Mouse (Mus musculus): ENCODE measurements around the gene Vti1a. TPM values are rescaled to one million over a fixed set of nuclear protein-coding genes. Genes with fewer than 3 reads are reported as not detected.
A peak's percentile ranks its signal among the peaks of the same experiment; 100 is the strongest.

Vti1a gene
- total and polyA plus RNA-seq, 2 experiments from 2014 or later, result 6.6 to 12.5 TPM

DNA sequence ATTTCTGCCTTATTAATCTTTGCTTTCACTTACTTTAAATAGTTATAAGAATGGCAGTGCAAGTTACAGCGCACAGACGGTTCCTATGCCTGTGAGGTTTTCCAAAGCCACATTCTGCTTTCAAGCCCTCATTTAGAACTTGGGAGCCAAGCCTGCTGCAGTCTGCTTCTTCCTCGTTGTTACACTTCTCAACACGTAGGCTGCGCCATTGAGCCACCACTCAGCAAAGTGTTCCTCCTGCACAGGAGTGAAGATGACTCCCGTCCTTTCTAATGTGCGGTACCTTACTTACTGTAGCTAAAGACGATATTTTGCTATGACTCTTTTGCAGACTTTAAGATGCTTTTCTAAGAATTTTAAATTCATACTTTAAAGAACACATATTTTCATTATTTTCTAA, 98.0 kb downstream of the Vti1a start:
- Histone ChIP-seq H3K4me1 (ENCODE audit: control insufficient read depth, insufficient read depth) (no peaks in the 10 kb centered on the region), H3K4me3 (ENCODE audit: low read depth, low read length) (no peak overlapping the region), H3K9ac (replicated peaks; ENCODE audit: low read depth, low read length) (no peak overlapping the region), H3K9me3 (replicated peaks; ENCODE audit: control insufficient read depth, low read length) (no peaks in the 10 kb centered on the region), H3K36me3 (replicated peaks; ENCODE audit: control insufficient read depth, insufficient read depth, low read length) (no peaks in the 10 kb centered on the region), H3K27ac (ENCODE audit: low read depth) (no peak overlapping the region), H3K27me3 (ENCODE audit: control insufficient read depth, insufficient read depth, low read length) (no peaks in the 10 kb centered on the region), H3K4me2 (ENCODE audit: low read depth, low read length) (no peak overlapping the region)
- peak; percentile 71 for DNase-seq (ENCODE audit: low spot score)
- 35% methylated on average over 8 of the region's 8 CpGs for WGBS
- no peak for TF ChIP-seq EP300 (IDR thresholded peaks at IDR 0.05; ENCODE audit: low read depth)
- peak; percentile 81 for TF ChIP-seq CTCF (IDR thresholded peaks at IDR 0.05; ENCODE audit: low read depth)
- peak; percentile 64; the same call in 1 of the 2 replicates for ATAC-seq (ENCODE audit: insufficient read depth, low read depth)

DNA sequence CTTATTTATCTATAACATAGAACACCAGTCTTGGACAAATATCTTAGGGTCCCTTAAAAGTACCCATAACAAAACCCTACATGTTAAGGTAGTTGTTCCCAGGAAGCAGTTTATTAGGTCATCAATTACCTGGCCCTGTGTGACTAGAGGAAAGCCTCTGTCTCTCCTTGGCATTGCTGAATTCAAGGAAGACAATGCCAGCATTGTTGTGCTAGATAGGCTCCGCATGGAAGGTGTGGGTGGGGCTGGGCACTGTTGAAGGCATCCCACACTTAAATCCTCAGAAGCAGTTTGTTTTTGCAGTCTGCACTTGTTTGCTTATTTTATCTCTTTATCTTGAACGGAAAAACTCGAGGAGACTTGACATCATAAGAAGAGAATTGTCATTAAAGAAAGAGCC, 102.7 kb downstream of the Vti1a start:
- Histone ChIP-seq H3K27me3 (ENCODE audit: control insufficient read depth, insufficient read depth, low read length) (no peaks in the 10 kb centered on the region), H3K9ac (replicated peaks; ENCODE audit: low read depth, low read length) (no peak overlapping the region), H3K9me3 (replicated peaks; ENCODE audit: control insufficient read depth, low read length) (no peaks in the 10 kb centered on the region), H3K36me3 (replicated peaks; ENCODE audit: control insufficient read depth, insufficient read depth, low read length) (no peaks in the 10 kb centered on the region), H3K4me2 (ENCODE audit: low read depth, low read length) (no peak overlapping the region), H3K4me1 (ENCODE audit: control insufficient read depth, insufficient read depth) (no peaks in the 10 kb centered on the region), H3K27ac (ENCODE audit: low read depth) (no peak overlapping the region), H3K4me3 (ENCODE audit: low read depth, low read length) (no peak overlapping the region)
- DNase-seq (ENCODE audit: low spot score) (no peak), ATAC-seq (ENCODE audit: insufficient read depth, low read depth) (no peak)
- WGBS, result 52% methylated on average over 3 of the region's 3 CpGs
- TF ChIP-seq CTCF (IDR thresholded peaks at IDR 0.05; ENCODE audit: low read depth) (no peak), EP300 (IDR thresholded peaks at IDR 0.05; ENCODE audit: low read depth) (no peak)

DNA sequence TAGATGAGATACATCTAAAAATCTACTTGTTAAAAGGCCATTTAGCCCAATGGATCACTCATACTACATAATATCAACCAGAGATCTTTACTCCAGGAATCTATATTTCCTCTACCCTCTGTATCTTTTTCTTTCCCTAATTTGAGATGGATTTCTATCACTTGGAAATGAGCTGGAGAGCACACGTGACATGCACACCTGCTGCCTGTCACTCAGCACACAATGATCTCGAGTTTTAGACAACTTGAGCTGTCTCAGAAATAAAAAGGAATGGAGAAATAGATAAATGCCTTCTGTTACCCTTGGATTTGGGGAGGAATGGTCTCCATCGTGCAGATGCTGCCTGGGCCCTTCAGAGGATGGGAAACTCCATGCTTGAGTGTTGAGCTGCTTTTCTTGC, 103.9 kb downstream of the Vti1a start:
- TF ChIP-seq CTCF (IDR thresholded peaks at IDR 0.05; ENCODE audit: low read depth), result no peak
- no peak for TF ChIP-seq EP300 (IDR thresholded peaks at IDR 0.05; ENCODE audit: low read depth)
- Histone ChIP-seq H3K36me3 (replicated peaks; ENCODE audit: control insufficient read depth, insufficient read depth, low read length) (no peaks in the 10 kb centered on the region), H3K4me3 (ENCODE audit: low read depth, low read length) (no peak overlapping the region), H3K9me3 (replicated peaks; ENCODE audit: control insufficient read depth, low read length) (no peaks in the 10 kb centered on the region), H3K4me2 (ENCODE audit: low read depth, low read length) (no peak overlapping the region), H3K27me3 (ENCODE audit: control insufficient read depth, insufficient read depth, low read length) (no peaks in the 10 kb centered on the region), H3K4me1 (ENCODE audit: control insufficient read depth, insufficient read depth) (0 out of 2 replicates have a peak, but pooled peaks cover 4% of the 10 kb centered on the region), H3K9ac (replicated peaks; ENCODE audit: low read depth, low read length) (no peak overlapping the region), H3K27ac (ENCODE audit: low read depth) (no peak overlapping the region)
- ATAC-seq (ENCODE audit: insufficient read depth, low read depth) (no peak), DNase-seq (ENCODE audit: low spot score) (no peak)
- WGBS, result 79% methylated on average over 3 of the region's 3 CpGs

DNA sequence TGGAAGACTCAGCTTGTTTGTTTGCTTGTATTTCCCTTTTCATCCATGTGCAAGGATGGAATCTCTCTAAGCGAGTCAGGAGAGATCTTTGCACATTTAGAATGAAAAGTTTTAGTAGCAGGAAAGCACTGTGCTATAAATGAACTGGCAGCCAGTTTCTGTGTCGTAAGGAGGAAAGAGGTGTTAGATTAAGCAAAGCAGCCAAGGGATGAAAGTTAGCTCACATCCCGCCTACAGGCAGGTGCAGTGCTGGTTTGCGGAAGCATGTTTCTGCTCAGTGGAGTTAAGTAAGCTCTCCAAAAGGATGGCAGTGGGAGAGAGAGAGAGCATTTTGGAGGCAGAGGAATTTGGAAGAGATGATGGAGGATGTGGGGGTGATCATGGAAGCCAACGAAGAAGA, 105.7 kb downstream of the Vti1a start:
- Histone ChIP-seq H3K36me3 (replicated peaks; ENCODE audit: control insufficient read depth, insufficient read depth, low read length) (no peaks in the 10 kb centered on the region), H3K4me2 (ENCODE audit: low read depth, low read length) (no peak overlapping the region), H3K27me3 (ENCODE audit: control insufficient read depth, insufficient read depth, low read length) (no peaks in the 10 kb centered on the region), H3K9ac (replicated peaks; ENCODE audit: low read depth, low read length) (no peak overlapping the region), H3K27ac (ENCODE audit: low read depth) (no peak overlapping the region), H3K9me3 (replicated peaks; ENCODE audit: control insufficient read depth, low read length) (no peaks in the 10 kb centered on the region), H3K4me3 (ENCODE audit: low read depth, low read length) (no peak overlapping the region), H3K4me1 (ENCODE audit: control insufficient read depth, insufficient read depth) (0 out of 2 replicates have a peak, but pooled peaks cover 4% of the 10 kb centered on the region)
- 75% methylated on average over 5 of the region's 5 CpGs for WGBS
- TF ChIP-seq CTCF (IDR thresholded peaks at IDR 0.05; ENCODE audit: low read depth), result no peak
- no peak for TF ChIP-seq EP300 (IDR thresholded peaks at IDR 0.05; ENCODE audit: low read depth)
- DNase-seq (ENCODE audit: low spot score) (no peak), ATAC-seq (ENCODE audit: insufficient read depth, low read depth) (no peak)

DNA sequence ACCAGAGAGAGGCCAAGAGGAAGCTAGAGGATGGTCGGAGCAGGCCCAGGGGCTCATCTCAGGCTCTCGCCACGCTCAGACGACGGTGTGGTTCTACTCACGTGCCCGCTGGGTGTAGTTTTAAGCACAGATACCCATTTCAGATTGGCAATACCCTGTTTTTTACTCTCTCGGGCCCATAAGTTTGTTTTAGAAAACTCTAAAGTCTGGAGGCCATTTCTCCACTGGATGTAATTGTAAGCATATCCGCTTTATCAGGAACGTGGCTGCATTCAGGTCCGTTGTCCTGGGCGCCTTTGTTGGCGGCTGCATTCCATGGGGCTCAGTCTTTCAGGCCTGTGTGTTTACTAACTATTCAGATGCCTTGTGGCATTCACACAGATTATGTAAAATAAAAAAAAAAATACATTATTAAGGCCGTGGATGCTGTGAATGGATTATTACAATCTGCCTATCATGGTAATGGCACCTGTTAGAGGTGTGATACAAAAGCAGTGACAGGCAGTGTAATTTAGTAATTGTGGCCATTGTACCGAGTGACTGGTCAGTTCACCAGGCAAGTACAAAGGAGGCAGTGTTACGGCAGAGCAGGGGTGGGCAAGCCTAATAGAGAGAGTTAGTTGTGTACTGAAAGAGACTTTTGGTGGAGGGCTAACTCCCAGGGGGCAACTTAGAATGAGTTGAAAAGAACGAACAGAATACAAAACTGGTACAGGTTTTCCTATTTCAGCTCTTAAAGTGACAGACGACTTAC, 106.4 kb downstream of the Vti1a start:
- Histone ChIP-seq H3K4me3 (ENCODE audit: low read depth, low read length) (no peak overlapping the region), H3K9me3 (replicated peaks; ENCODE audit: control insufficient read depth, low read length) (no peaks in the 10 kb centered on the region), H3K36me3 (replicated peaks; ENCODE audit: control insufficient read depth, insufficient read depth, low read length) (no peaks in the 10 kb centered on the region), H3K9ac (replicated peaks; ENCODE audit: low read depth, low read length) (no peak overlapping the region), H3K27me3 (ENCODE audit: control insufficient read depth, insufficient read depth, low read length) (no peaks in the 10 kb centered on the region), H3K4me1 (ENCODE audit: control insufficient read depth, insufficient read depth) (0 out of 2 replicates have a peak, but pooled peaks cover 4% of the 10 kb centered on the region), H3K4me2 (ENCODE audit: low read depth, low read length) (no peak overlapping the region), H3K27ac (ENCODE audit: low read depth) (no peak overlapping the region)
- ATAC-seq (ENCODE audit: insufficient read depth, low read depth), result no peak
- WGBS, result 90% methylated on average over 18 of the region's 18 CpGs
- TF ChIP-seq CTCF (IDR thresholded peaks at IDR 0.05; ENCODE audit: low read depth) (no peak), EP300 (IDR thresholded peaks at IDR 0.05; ENCODE audit: low read depth) (no peak)
- DNase-seq (ENCODE audit: low spot score), result no peak
